Mouse (Mus musculus) thymus, adult 2 months (tissue): Measurements from ENCODE around the gene Gm43302. TPM values are rescaled to one million over a fixed set of nuclear protein-coding genes. Genes with fewer than 3 reads are reported as not detected.
"Not testable (repeated sequence)": the region's sequence is repeated elsewhere in the genome, so short reads cannot be mapped to it uniquely, and the experiment has no call there.

Source experiments
- DNase-seq: peaks from one replicate; pipeline ENCODE4 v3.0.0; 2021
- H3K27ac ChIP-seq: fragments of 200-500 bp; 2 replicates; pipeline ENCODE4 v1.5.1; 2012; ENCODE audit warnings: low read length, control low read depth; ENCODE audit not compliant: control insufficient read depth, insufficient read depth
- H3K27me3 ChIP-seq: fragments of 200-500 bp; 2 replicates; pipeline ENCODE4 v1.6.1; 2012; ENCODE audit warnings: mild to moderate bottlenecking, low read length, moderate library complexity, mixed read lengths; ENCODE audit not compliant: control insufficient read depth, insufficient read depth
- H3K36me3 ChIP-seq: fragments of 200-500 bp; 2 replicates; pipeline ENCODE4 v1.6.1; 2012; ENCODE audit warnings: mild to moderate bottlenecking, low read length, moderate library complexity; ENCODE audit not compliant: control insufficient read depth, insufficient read depth
- H3K4me1 ChIP-seq: fragments of 200-500 bp; replicated peaks from 2 replicates; pipeline ENCODE4 v1.6.1; 2012; ENCODE audit warnings: low read length; ENCODE audit not compliant: control insufficient read depth, insufficient read depth
- H3K4me3 ChIP-seq: fragments of 200-500 bp; 2 replicates; pipeline ENCODE4 v1.5.1; 2012; ENCODE audit warnings: mild to moderate bottlenecking, low read length, control low read depth, moderate library complexity; ENCODE audit not compliant: control insufficient read depth, insufficient read depth
- CTCF ChIP-seq: fragments of 200-500 bp; IDR thresholded peaks from 2 replicates; pipeline ENCODE4 v1.5.1; 2012; ENCODE audit warnings: mild to moderate bottlenecking, control low read depth, low read length, moderate library complexity, borderline replicate concordance; ENCODE audit not compliant: control insufficient read depth, poor library complexity, insufficient read depth; ENCODE audit errors: extremely low read depth
- POLR2A ChIP-seq: fragments of 200-500 bp; IDR thresholded peaks from 2 replicates; pipeline ENCODE4 v1.6.1; 2012; ENCODE audit warnings: mild to moderate bottlenecking, low read length, control low read depth, moderate library complexity; ENCODE audit not compliant: control insufficient read depth, poor library complexity, insufficient read depth; ENCODE audit errors: extremely low read depth
- WGBS: fragments of 180-500 bp; shearing (Covaris S2); methylation state at CpG from one replicate; pipeline ENCODE4 v1.1.7; 2018; 5-methylcytosine and 5-hydroxymethylcytosine counted together
- polyA plus RNA-seq: library from polyadenylated mRNA; depleted of rRNA; stranded (reverse); fragments of >200 nt; gene quantifications from 2 replicates; pipeline ENCODE4 v1.2.3, GENCODE M21; 2012

The Gm43302 gene
- polyA plus RNA-seq, 1 experiment: 8.4 TPM

GRCm38 (mm10) chr5:105301963-105302362, 8.5 kb upstream of the Gm43302 start:
- Histone ChIP-seq H3K27ac (no peak overlapping the region), H3K4me3 (no peak overlapping the region), H3K36me3 (no peaks in the 10 kb centered on the region), H3K27me3 (no peaks in the 10 kb centered on the region), H3K4me1 (peaks cover 23% of the 10 kb centered on the region)
- no peak for DNase-seq
- WGBS: 94% methylated on average over 4 of the region's 4 CpGs
- TF ChIP-seq CTCF (no peak), POLR2A (no peak)

- H3K36me3 ChIP-seq: no peaks in the 10 kb centered on the region
- 78% methylated on average over 2 of the region's 2 CpGs for WGBS
- H3K27me3 ChIP-seq: no peaks in the 10 kb centered on the region
- peaks cover 23% of the 10 kb centered on the region for H3K4me1 ChIP-seq
- 0 out of 2 replicates have a peak overlapping the region, but pooled peaks have one; percentile 4 for H3K27ac ChIP-seq
- TF ChIP-seq POLR2A: no peak
- TF ChIP-seq CTCF: no peak
- no peak overlapping the region for H3K4me3 ChIP-seq
- no peak for DNase-seq
Measured at GRCm38 (mm10) chr5:105301531-105301930, 8.0 kb upstream of the Gm43302 start.

- TF ChIP-seq CTCF (no peak), POLR2A (no peak)
- H3K27me3 ChIP-seq: no peaks in the 10 kb centered on the region
- no peak overlapping the region for H3K27ac ChIP-seq
- DNase-seq: no peak
- WGBS: 98% methylated on average over 3 of the region's 3 CpGs
- H3K4me3 ChIP-seq: no peak overlapping the region
- peaks cover 9% of the 10 kb centered on the region; the same call in 1 of the 2 replicates for H3K4me1 ChIP-seq
- H3K36me3 ChIP-seq: no peaks in the 10 kb centered on the region
Measured at GRCm38 (mm10) chr5:105295746-105296145, 2.3 kb upstream of the Gm43302 start.

GRCm38 (mm10) chr5:105292492-105292891, 1.0 kb downstream of the Gm43302 start:
- no peak overlapping the region for H3K4me3 ChIP-seq
- no peak for DNase-seq
- no peak for TF ChIP-seq CTCF
- no peak for TF ChIP-seq POLR2A
- WGBS: 96% methylated on average over 1 of the region's 1 CpGs
- no peaks in the 10 kb centered on the region for H3K27me3 ChIP-seq
- H3K36me3 ChIP-seq: no peaks in the 10 kb centered on the region
- peaks cover 7% of the 10 kb centered on the region; the same call in 1 of the 2 replicates for H3K4me1 ChIP-seq
- no peak overlapping the region for H3K27ac ChIP-seq

- not testable (repeated sequence) for H3K4me3 ChIP-seq, H3K36me3 ChIP-seq, DNase-seq, H3K4me1 ChIP-seq, H3K27me3 ChIP-seq, H3K27ac ChIP-seq
- 23% methylated on average over 3 of the region's 3 CpGs for WGBS
Measured at GRCm38 (mm10) chr5:105290921-105291320, 2.6 kb downstream of the Gm43302 start.

- not testable (repeated sequence) for H3K27me3 ChIP-seq, H3K4me3 ChIP-seq, DNase-seq, H3K36me3 ChIP-seq, H3K27ac ChIP-seq
- 0% methylated on average over 1 of the region's 3 CpGs for WGBS
- H3K4me1 ChIP-seq: peaks cover 31% of the 10 kb centered on the region
Measured at GRCm38 (mm10) chr5:105260673-105261072, 32.8 kb downstream of the Gm43302 start.

- Histone ChIP-seq H3K36me3 (no peaks in the 10 kb centered on the region), H3K4me3 (no peak overlapping the region), H3K4me1 (no peaks in the 10 kb centered on the region; the same call in 1 of the 2 replicates), H3K27ac (no peak overlapping the region), H3K27me3 (no peaks in the 10 kb centered on the region)
- peak; percentile 23 for DNase-seq
- no peak for TF ChIP-seq POLR2A
- no peak for TF ChIP-seq CTCF
Measured at GRCm38 (mm10) chr5:105252491-105252890, 41.0 kb downstream of the Gm43302 start.

- not testable (repeated sequence) for H3K27ac ChIP-seq, H3K4me1 ChIP-seq, H3K27me3 ChIP-seq, DNase-seq, H3K4me3 ChIP-seq, H3K36me3 ChIP-seq
- whole genome bisulfite sequencing: 24% methylated on average over 3 of the region's 3 CpGs
Measured at GRCm38 (mm10) chr5:105244741-105245140, 48.8 kb downstream of the Gm43302 start.

GRCm38 (mm10) chr5:105240982-105241381, 52.5 kb downstream of the Gm43302 start:
- H3K27me3 ChIP-seq, H3K4me3 ChIP-seq, DNase-seq, H3K27ac ChIP-seq, H3K36me3 ChIP-seq: not testable (repeated sequence)
- H3K4me1 ChIP-seq: peaks cover 13% of the 10 kb centered on the region
- WGBS: 91% methylated on average over 5 of the region's 5 CpGs

GRCm38 (mm10) chr5:105239483-105240047, 53.9 kb downstream of the Gm43302 start, which contains the start of gene Gbp10:
TSS of gene Gbp10 (minus strand) at chr5:105239533.
- H3K4me3 ChIP-seq, H3K36me3 ChIP-seq, H3K27me3 ChIP-seq, DNase-seq: not testable (repeated sequence)
- Histone ChIP-seq H3K27ac (peak within 1 kb of the TSS; percentile 37; the same call in 1 of the 2 replicates), H3K4me1 (peaks cover 12% of the 10 kb centered on the region)
